Mouse (Mus musculus): ENCODE measurements around the gene Calhm1. TPM values are rescaled to one million over a fixed set of nuclear protein-coding genes. Genes with fewer than 3 reads are reported as not detected.
"Not testable (repeated sequence)": the region's sequence is repeated elsewhere in the genome, so short reads cannot be mapped to it uniquely, and the experiment has no call there.

The Calhm1 gene
- polyA plus RNA-seq, 1 experiment from 2014 or later = not detected

DNA sequence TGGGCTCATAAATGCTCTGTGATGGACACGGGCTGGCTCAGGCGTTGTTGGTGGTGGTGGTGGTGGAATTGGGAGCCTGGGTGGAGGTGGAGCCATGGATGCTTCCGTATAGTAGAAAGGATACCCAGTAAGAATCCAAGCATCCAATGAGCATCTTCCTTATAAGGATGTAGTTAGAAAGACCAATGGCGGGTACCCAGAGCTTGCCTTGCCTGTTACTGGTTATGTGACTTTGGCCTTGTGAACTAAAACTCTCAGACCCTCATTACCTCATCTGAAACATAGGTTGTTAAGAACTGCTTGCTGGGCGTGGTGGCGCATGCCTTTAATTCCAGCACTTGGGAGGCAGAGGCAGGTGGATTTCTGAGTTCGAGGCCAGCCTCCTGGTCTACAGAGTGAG is 9.7 kb upstream of the Calhm1 start:
- no peak for TF ChIP-seq CTCF (IDR thresholded peaks at IDR 0.05)
- peaks cover 34% of the 10 kb centered on the region for H3K27me3 ChIP-seq
- DNase-seq (ENCODE audit: low read depth, low spot score) (no peak), ATAC-seq (no peak)
- in situ Hi-C loops (cut with MboI; ENCODE audit: low pct_unique_long_range_greater_than_20kb) = no loop called here
- CTCF ChIA-PET = no interaction called here
- POLR2A ChIA-PET = no interaction called here

- DNase-seq (ENCODE audit: low read depth, low spot score) (no peak), ATAC-seq (no peak)
- in situ Hi-C loops (cut with MboI; ENCODE audit: low pct_unique_long_range_greater_than_20kb) = no loop called here
- POLR2A ChIA-PET = no interaction called here
- peaks cover 25% of the 10 kb centered on the region for H3K27me3 ChIP-seq
- CTCF ChIA-PET = interaction anchor here (5.6 kb wide), 1 partner anchor 16 kb away, joined by 28 read pairs; no protein-coding TSS in a partner anchor
- no peak for TF ChIP-seq CTCF (IDR thresholded peaks at IDR 0.05)
Observed at GRCm38 (mm10) chr19:47152062-47152369, 8.0 kb upstream of the Calhm1 start.

DNA sequence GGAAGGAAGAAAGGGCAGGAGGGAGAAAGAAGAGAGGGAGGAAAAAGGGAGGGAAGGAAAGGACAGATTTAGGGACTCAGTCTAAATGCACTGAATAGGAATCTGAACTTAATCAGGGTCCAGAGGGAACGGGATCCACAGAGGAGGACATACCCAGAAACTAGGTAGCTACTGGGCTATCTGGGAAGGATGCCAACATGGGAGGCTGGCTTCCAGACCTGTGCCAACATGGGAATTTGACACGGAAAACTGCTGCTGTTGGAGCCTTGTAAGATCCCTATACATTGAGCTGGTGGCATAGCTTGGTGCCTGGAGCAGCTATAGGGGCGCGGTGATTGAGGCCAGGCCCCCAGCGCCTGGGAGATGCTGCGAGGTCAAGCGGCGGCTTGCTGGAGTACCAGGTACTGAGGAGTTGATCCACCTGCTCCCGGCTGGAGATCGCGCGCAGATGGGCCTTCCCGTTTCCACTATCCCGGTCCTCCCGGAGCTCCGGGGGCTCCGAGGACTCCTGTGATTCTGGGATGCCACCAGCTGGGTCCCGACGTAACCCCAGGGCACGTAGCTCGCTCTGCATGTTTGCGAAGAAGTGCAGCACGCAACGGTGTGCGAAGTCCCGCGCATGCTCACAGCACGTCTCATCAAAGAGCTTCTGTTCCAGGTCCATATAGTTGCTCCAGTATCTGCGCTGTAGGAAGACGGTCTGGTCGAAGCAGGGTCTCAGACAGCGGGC is 7.4 kb upstream of the Calhm1 start:
- H3K27me3 ChIP-seq = peaks cover 25% of the 10 kb centered on the region
- no peak for ATAC-seq
- in situ Hi-C loops (cut with MboI; ENCODE audit: low pct_unique_long_range_greater_than_20kb) = no loop called here
- ChIA-PET POLR2A (no interaction called here), CTCF (interaction anchor here (5.6 kb wide), 1 partner anchor 17 kb away, joined by 28 read pairs; no protein-coding TSS in a partner anchor)
- TF ChIP-seq CTCF (IDR thresholded peaks at IDR 0.05) = no peak
- no peak for DNase-seq (ENCODE audit: low read depth, low spot score)

- peaks cover 19% of the 10 kb centered on the region for H3K27me3 ChIP-seq
- ATAC-seq = no peak
- CTCF ChIA-PET = interaction anchor here (1.5 to 5.6 kb wide), 2 partner anchors 19 to 27 kb away, joined by 4 to 28 read pairs; no protein-coding TSS in a partner anchor
- no peak for TF ChIP-seq CTCF (IDR thresholded peaks at IDR 0.05)
- in situ Hi-C loops (cut with MboI; ENCODE audit: low pct_unique_long_range_greater_than_20kb) = no loop called here
- POLR2A ChIA-PET = no interaction called here
- DNase-seq (ENCODE audit: low read depth, low spot score) = no peak
Observed at GRCm38 (mm10) chr19:47149854-47150253, 5.8 kb upstream of the Calhm1 start.

GRCm38 (mm10) chr19:47148267-47148847 is 4.3 kb upstream of the Calhm1 start:
- no peak for TF ChIP-seq CTCF (IDR thresholded peaks at IDR 0.05)
- in situ Hi-C loops (cut with MboI; ENCODE audit: low pct_unique_long_range_greater_than_20kb) = no loop called here
- ChIA-PET POLR2A (interaction anchor here (0.7 kb wide), 1 partner anchor 386 kb away, joined by 3 read pairs; no protein-coding TSS in a partner anchor), CTCF (interaction anchor here (5.6 kb wide), 1 partner anchor 20 kb away, joined by 28 read pairs; no protein-coding TSS in a partner anchor)
- peaks cover 12% of the 10 kb centered on the region for H3K27me3 ChIP-seq
- DNase-seq (ENCODE audit: low read depth, low spot score) = no peak
- no peak for ATAC-seq

DNA sequence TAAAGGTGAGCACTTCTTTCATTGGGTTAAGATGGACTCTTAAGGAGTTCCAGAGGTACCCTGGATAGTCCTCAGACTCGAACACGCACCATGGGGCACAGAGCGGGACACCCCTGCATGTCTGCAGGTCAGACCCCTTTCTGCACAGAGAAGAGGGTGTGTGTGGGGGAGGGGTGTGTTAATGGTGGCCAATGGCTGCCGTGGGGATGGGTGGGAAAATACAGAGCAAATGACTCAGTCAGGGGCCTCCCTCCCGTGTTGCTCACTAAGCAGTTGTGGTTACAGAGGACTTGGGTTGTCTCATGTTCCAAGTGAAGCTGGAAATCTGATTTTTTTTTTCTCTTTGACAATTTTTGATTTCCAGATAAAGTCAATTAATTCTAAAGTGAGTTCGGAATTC is 1.6 kb downstream of the Calhm1 start:
- no peak for ATAC-seq
- POLR2A ChIA-PET = no interaction called here
- CTCF ChIA-PET = interaction anchor here (2.9 kb wide), 1 partner anchor 26 kb away, joined by 8 read pairs; no protein-coding TSS in a partner anchor

DNA sequence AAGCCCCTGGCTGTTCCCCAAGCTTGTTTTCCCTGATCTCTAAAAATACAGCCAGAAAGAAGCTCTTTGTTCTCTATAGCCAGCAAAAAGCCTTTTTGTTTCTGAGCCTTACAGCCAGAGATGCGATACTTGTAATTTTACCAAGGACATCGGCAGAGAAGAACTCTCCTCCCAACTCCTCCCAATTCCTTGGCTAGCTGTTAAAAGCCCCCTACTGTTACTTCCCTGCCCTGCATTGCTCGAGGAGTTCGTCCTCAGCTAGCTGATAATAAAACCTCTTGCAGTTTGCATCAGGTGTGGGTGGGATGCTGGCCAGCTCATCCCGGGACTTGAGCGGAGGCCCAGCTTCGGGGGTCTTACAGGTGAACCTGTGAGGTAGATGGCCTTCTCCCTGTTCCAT is 4.4 kb downstream of the Calhm1 start:
- in situ Hi-C loops (cut with MboI; ENCODE audit: low pct_unique_long_range_greater_than_20kb); ATAC-seq; DNase-seq (ENCODE audit: low read depth, low spot score); H3K27me3 ChIP-seq: not testable (repeated sequence)
- POLR2A ChIA-PET = interaction anchor here (0.7 to 1.5 kb wide), 2 partner anchors 15 to 22 kb away, joined by 3 to 4 read pairs; no protein-coding TSS in a partner anchor
- CTCF ChIA-PET = interaction anchor here (1.0 to 1.3 kb wide), 3 partner anchors 10 to 29 kb away, joined by 3 read pairs; no protein-coding TSS in a partner anchor

More for the DNA sequence above, 1.6 kb downstream of the Calhm1 start:
- no peak for DNase-seq (ENCODE audit: low read depth, low spot score)
- H3K27me3 ChIP-seq = no peaks in the 10 kb centered on the region
- no peak for TF ChIP-seq CTCF (IDR thresholded peaks at IDR 0.05)
- in situ Hi-C loops (cut with MboI; ENCODE audit: low pct_unique_long_range_greater_than_20kb) = no loop called here

- TF ChIP-seq CTCF (IDR thresholded peaks at IDR 0.05) = no peak
- H3K27me3 ChIP-seq = no peaks in the 10 kb centered on the region
- no peak for ATAC-seq
- in situ Hi-C loops (cut with MboI; ENCODE audit: low pct_unique_long_range_greater_than_20kb) = no loop called here
- CTCF ChIA-PET = interaction anchor here (1.0 to 3.1 kb wide), 3 partner anchors 16 to 32 kb away, joined by 3 to 7 read pairs (median 3); no protein-coding TSS in a partner anchor
- POLR2A ChIA-PET = interaction anchor here (0.7 kb wide), 1 partner anchor 85 kb away, joined by 5 read pairs; no protein-coding TSS in a partner anchor
- DNase-seq (ENCODE audit: low read depth, low spot score) = no peak
Observed at GRCm38 (mm10) chr19:47137771-47138421, 6.2 kb downstream of the Calhm1 start, which contains the start of gene Calhm2. Gene Calhm2, minus strand, starts transcription at chr19:47138294.

DNA sequence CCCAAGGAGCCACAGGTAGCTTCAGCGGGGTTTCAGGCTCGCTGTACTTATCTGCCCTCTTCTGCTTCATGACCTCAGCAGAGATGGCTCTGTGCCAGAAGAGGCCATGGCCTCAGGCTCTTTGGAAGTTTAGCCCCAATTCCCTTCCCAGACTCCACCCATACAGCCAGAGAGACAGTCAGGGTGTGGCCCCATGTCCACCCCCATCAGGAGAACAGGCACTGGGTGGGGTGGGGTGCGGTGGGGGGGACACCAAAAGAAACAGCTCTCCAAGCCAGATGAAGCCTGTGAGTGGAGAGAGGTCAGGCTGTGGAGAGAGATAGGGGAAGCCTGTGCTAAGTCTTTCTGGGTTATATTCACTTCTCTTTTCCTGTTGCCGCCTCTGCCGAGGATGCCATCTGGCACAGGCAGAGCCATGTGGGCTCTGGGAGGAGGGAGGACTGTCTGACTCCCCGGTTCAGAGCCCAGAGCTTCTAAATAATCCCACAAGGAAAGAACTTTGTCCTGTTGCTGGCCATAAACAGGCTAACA is 6.9 kb downstream of the Calhm1 start:
- no peak for TF ChIP-seq CTCF (IDR thresholded peaks at IDR 0.05)
- in situ Hi-C loops (cut with MboI; ENCODE audit: low pct_unique_long_range_greater_than_20kb) = no loop called here
- no peaks in the 10 kb centered on the region for H3K27me3 ChIP-seq

GRCm38 (mm10) chr19:47136170-47136569 is 7.9 kb downstream of the Calhm1 start:
- in situ Hi-C loops (cut with MboI; ENCODE audit: low pct_unique_long_range_greater_than_20kb) = no loop called here
- TF ChIP-seq CTCF (IDR thresholded peaks at IDR 0.05) = no peak
- ATAC-seq = no peak
- no peak for DNase-seq (ENCODE audit: low read depth, low spot score)
- POLR2A ChIA-PET = no interaction called here
- no peaks in the 10 kb centered on the region for H3K27me3 ChIP-seq
- CTCF ChIA-PET = interaction anchor here (0.8 to 3.1 kb wide), 2 partner anchors 15 to 33 kb away, joined by 3 to 7 read pairs; no protein-coding TSS in a partner anchor

More for the DNA sequence above, 6.9 kb downstream of the Calhm1 start:
- DNase-seq (ENCODE audit: low read depth, low spot score) (no peak), ATAC-seq (no peak)
- ChIA-PET POLR2A (no interaction called here), CTCF (interaction anchor here (1.0 to 3.1 kb wide), 2 partner anchors 29 to 32 kb away, joined by 3 to 7 read pairs; no protein-coding TSS in a partner anchor)
